Mouse (Mus musculus) MEL (cell line): ENCODE measurements around the gene Mpp2. TPM values are rescaled to one million over a fixed set of nuclear protein-coding genes. Genes with fewer than 3 reads are reported as not detected.
A peak's percentile ranks its signal among the peaks of the same experiment; 100 is the strongest.

Experiments used
- DNase-seq: peaks from one replicate; pipeline ENCODE4 v3.0.0; 2011; ENCODE audit warnings: low read depth, low spot score
- H3K27ac ChIP-seq: 2 replicates; pipeline ENCODE4 v1.5.1; 2012; ENCODE audit warnings: low read depth, mild to moderate bottlenecking, control low read depth, low read length, moderate library complexity; ENCODE audit not compliant: control insufficient read depth
- H3K27me3 ChIP-seq, 2 experiments: fragments of 150-350 bp in 1 of 2; sonication (generic) in 1 of 2; 2 replicates each; pipeline ENCODE4 v1.6.1; 2012; ENCODE audit warnings: low read length in 2 of 2, mild to moderate bottlenecking in 2 of 2, improper control_type of control experiment in 1 of 2, moderate library complexity in 1 of 2; ENCODE audit not compliant: insufficient read depth in 2 of 2, control insufficient read depth in 1 of 2
- H3K36me3 ChIP-seq, 2 experiments: 2 replicates each; pipeline ENCODE4 v1.6.1; 2012 to 2014; ENCODE audit warnings: low read length in 2 of 2, improper control_type of control experiment in 1 of 2, inconsistent platforms in 1 of 2, mild to moderate bottlenecking in 1 of 2; ENCODE audit not compliant: insufficient read depth in 2 of 2, control insufficient read depth in 1 of 2
- H3K4me1 ChIP-seq, 2 experiments: fragments of 150-350 bp in 1 of 2; sonication (generic) in 1 of 2; 2 replicates each; pipeline ENCODE4 v1.6.1; 2012; ENCODE audit warnings: low read length in 2 of 2, improper control_type of control experiment in 1 of 2, mild to moderate bottlenecking in 1 of 2; ENCODE audit not compliant: insufficient read depth in 2 of 2, control insufficient read depth in 1 of 2
- H3K4me3 ChIP-seq, 2 experiments: fragments of 150-350 bp in 1 of 2; sonication (generic) in 1 of 2; 2 replicates each; pipeline ENCODE4 v1.5.1; 2012; ENCODE audit warnings: low read depth in 2 of 2, low read length in 2 of 2, mild to moderate bottlenecking in 2 of 2, moderate library complexity in 2 of 2, control low read depth in 1 of 2, improper control_type of control experiment in 1 of 2; ENCODE audit not compliant: control insufficient read depth in 1 of 2, insufficient read depth in 1 of 2
- H3K79me2 ChIP-seq: 2 replicates; pipeline ENCODE4 v1.6.1; 2012; ENCODE audit warnings: mild to moderate bottlenecking, low read length, moderate library complexity; ENCODE audit not compliant: control insufficient read depth, poor library complexity, insufficient read depth
- H3K9ac ChIP-seq: 2 replicates; pipeline ENCODE4 v1.6.1; 2012; ENCODE audit warnings: low read depth, mild to moderate bottlenecking, control low read depth, low read length, moderate library complexity; ENCODE audit not compliant: control insufficient read depth, poor library complexity, severe bottlenecking
- H3K9me3 ChIP-seq: fragments of 150-350 bp; sonication (generic); replicated peaks from 2 replicates; pipeline ENCODE4 v1.6.1; 2012; ENCODE audit warnings: mild to moderate bottlenecking, low read length, improper control_type of control experiment, moderate library complexity; ENCODE audit not compliant: insufficient read depth
- BHLHE40 ChIP-seq: IDR thresholded peaks from 2 replicates; pipeline ENCODE4 v1.6.1; 2012; ENCODE audit warnings: low read depth, mild to moderate bottlenecking, inconsistent platforms, low read length, improper control_type of control experiment, borderline replicate concordance
- CHD1 ChIP-seq: IDR thresholded peaks from 2 replicates; pipeline ENCODE4 v1.6.1; 2012; ENCODE audit warnings: low read depth, mild to moderate bottlenecking, inconsistent platforms, low read length, improper control_type of control experiment
- CHD2 ChIP-seq: IDR thresholded peaks from 2 replicates; pipeline ENCODE4 v1.6.1; 2011; ENCODE audit warnings: low read length, improper control_type of control experiment
- CTCF ChIP-seq, 3 experiments: IDR thresholded peaks in 2 of 3; conservative IDR thresholded peaks in 1 of 3; 2 replicates each; pipeline ENCODE4 v1.5.1; 2011 to 2012; ENCODE audit warnings: low read length in 3 of 3, low read depth in 2 of 3, mild to moderate bottlenecking in 2 of 3, improper control_type of control experiment in 1 of 3, inconsistent platforms in 1 of 3, mixed read lengths in 1 of 3, moderate library complexity in 1 of 3; ENCODE audit not compliant: control insufficient read depth in 1 of 3, insufficient read depth in 1 of 3, poor library complexity in 1 of 3, severe bottlenecking in 1 of 3
- ELF1 ChIP-seq: IDR thresholded peaks from 2 replicates; pipeline ENCODE4 v1.6.1; 2014; ENCODE audit warnings: low read depth, mild to moderate bottlenecking, inconsistent platforms, low read length, improper control_type of control experiment, moderate library complexity
- EP300 ChIP-seq, 2 experiments: IDR thresholded peaks; 2 replicates each; pipeline ENCODE4 v1.6.1; 2011; ENCODE audit warnings: improper control_type of control experiment in 2 of 2, low read length in 2 of 2, low read depth in 1 of 2, mild to moderate bottlenecking in 1 of 2
- GATA1 ChIP-seq: IDR thresholded peaks from 2 replicates; pipeline ENCODE4 v1.6.1; 2011; ENCODE audit warnings: low read depth, low read length, improper control_type of control experiment
- HCFC1 ChIP-seq: IDR thresholded peaks from 2 replicates; pipeline ENCODE4 v1.6.1; 2012; ENCODE audit warnings: low read depth, mild to moderate bottlenecking, inconsistent platforms, low read length, improper control_type of control experiment, moderate library complexity
- JUND ChIP-seq: IDR thresholded peaks from 2 replicates; pipeline ENCODE4 v1.6.1; 2011; ENCODE audit warnings: low read depth, mild to moderate bottlenecking, improper control_type of control experiment, low read length
- KAT2A ChIP-seq: conservative IDR thresholded peaks from 2 replicates; pipeline ENCODE4 v1.6.1; 2012; ENCODE audit warnings: low read depth, low read length, improper control_type of control experiment, inconsistent platforms
- MXI1 ChIP-seq: IDR thresholded peaks from 2 replicates; pipeline ENCODE4 v1.6.1; 2011; ENCODE audit warnings: mild to moderate bottlenecking, low read depth, low read length, improper control_type of control experiment
- MYB ChIP-seq: IDR thresholded peaks from 2 replicates; pipeline ENCODE4 v1.6.1; 2011; ENCODE audit warnings: mild to moderate bottlenecking, low read depth, low read length, improper control_type of control experiment
- NELFE ChIP-seq: IDR thresholded peaks from 2 replicates; pipeline ENCODE4 v1.6.1; 2011; ENCODE audit warnings: low read depth, low read length, improper control_type of control experiment
- NRF1 ChIP-seq: IDR thresholded peaks from 2 replicates; pipeline ENCODE4 v1.6.1; 2014; ENCODE audit warnings: low read depth, mild to moderate bottlenecking, inconsistent platforms, low read length, improper control_type of control experiment, moderate library complexity; ENCODE audit not compliant: poor library complexity, insufficient read depth, severe bottlenecking
- POLR2A ChIP-seq, 2 experiments: IDR thresholded peaks; 2 replicates each; pipeline ENCODE4 v1.6.1; 2011 to 2012; ENCODE audit warnings: low read length in 2 of 2, mild to moderate bottlenecking in 2 of 2, control low read depth in 1 of 2, improper control_type of control experiment in 1 of 2, low read depth in 1 of 2, moderate library complexity in 1 of 2; ENCODE audit not compliant: control insufficient read depth in 1 of 2, insufficient read depth in 1 of 2, poor library complexity in 1 of 2
- POLR2AphosphoS5 ChIP-seq: IDR thresholded peaks from 2 replicates; pipeline ENCODE4 v1.6.1; 2012; ENCODE audit warnings: low read depth, borderline replicate concordance, mild to moderate bottlenecking, inconsistent platforms, low read length, moderate library complexity, mixed read lengths
- RAD21 ChIP-seq: IDR thresholded peaks from 2 replicates; pipeline ENCODE4 v1.6.1; 2011; ENCODE audit warnings: mild to moderate bottlenecking, low read depth, low read length, improper control_type of control experiment
- SMC3 ChIP-seq: IDR thresholded peaks from 2 replicates; pipeline ENCODE4 v1.6.1; 2011; ENCODE audit warnings: low read depth, low read length, improper control_type of control experiment
- TAL1 ChIP-seq: IDR thresholded peaks from 2 replicates; pipeline ENCODE4 v1.6.1; 2012; ENCODE audit warnings: mild to moderate bottlenecking, inconsistent platforms, low read length, moderate library complexity, mixed read lengths
- TBP ChIP-seq: IDR thresholded peaks from 2 replicates; pipeline ENCODE4 v1.8.0; 2011; ENCODE audit warnings: low read depth, low read length, improper control_type of control experiment
- TCF12 ChIP-seq: IDR thresholded peaks from 2 replicates; pipeline ENCODE4 v1.6.1; 2014; ENCODE audit warnings: low read depth, mild to moderate bottlenecking, inconsistent platforms, low read length, improper control_type of control experiment, moderate library complexity
- UBTF ChIP-seq: IDR thresholded peaks from 2 replicates; pipeline ENCODE4 v1.6.1; 2012; ENCODE audit warnings: low read depth, mild to moderate bottlenecking, inconsistent platforms, low read length, improper control_type of control experiment, moderate library complexity, borderline replicate concordance; ENCODE audit not compliant: insufficient read depth
- USF1 ChIP-seq: IDR thresholded peaks from 2 replicates; pipeline ENCODE4 v1.6.1; 2014; ENCODE audit warnings: low read depth, mild to moderate bottlenecking, inconsistent platforms, low read length, improper control_type of control experiment, moderate library complexity
- USF2 ChIP-seq, 2 experiments: IDR thresholded peaks; 2 replicates each; pipeline ENCODE4 v1.6.1; 2011 to 2012; ENCODE audit warnings: improper control_type of control experiment in 2 of 2, low read length in 2 of 2, borderline replicate concordance in 1 of 2, inconsistent platforms in 1 of 2, low read depth in 1 of 2, mild to moderate bottlenecking in 1 of 2; ENCODE audit not compliant: insufficient read depth in 1 of 2
- polyA plus RNA-seq, 2 experiments: library from polyadenylated mRNA; stranded (reverse) in 1 of 2; unstranded in 1 of 2; fragments of >175 nt in 1 of 2; fragments of >200 nt in 1 of 2; gene quantifications; 2 replicates each; pipeline versions ENCODE4 v1.2.1 to v1.2.4; 2012; ENCODE audit warnings: low replicate concordance in 2 of 2, low read depth in 1 of 2; ENCODE audit not compliant: insufficient read length in 2 of 2, insufficient read depth in 1 of 2, missing spikeins in 1 of 2
- total RNA-seq: library from RNA; depleted of rRNA; stranded (reverse); fragments of 300-350 nt; gene quantifications from 2 replicates; pipeline ENCODE4 v1.2.3, GENCODE M21; 2012

Mpp2 gene
- total and polyA plus RNA-seq, 3 experiments, result 2.9 to 16.3 TPM; not detected in 1

GRCm38 (mm10) chr11:102111576-102111975, 23.3 kb upstream of the Mpp2 start:
- TF ChIP-seq USF2 (IDR thresholded peaks at IDR 0.05; ENCODE audit: borderline replicate concordance in 1 of 2, insufficient read depth in 1 of 2, low read depth in 1 of 2, low read length in 2 of 2) (no peak), SMC3 (no peak), UBTF (no peak), POLR2A (IDR thresholded peaks at IDR 0.05; ENCODE audit: control insufficient read depth in 1 of 2, insufficient read depth in 1 of 2, low read depth in 1 of 2, low read length in 2 of 2, poor library complexity in 1 of 2) (no peak), EP300 (IDR thresholded peaks at IDR 0.05; ENCODE audit: low read depth in 1 of 2, low read length in 2 of 2) (0 out of 4 replicates have a peak, but pooled peaks of 1 of the 2 experiments have one; percentile 17)
- no peak for DNase-seq

GRCm38 (mm10) chr11:102107732-102108131, 19.4 kb upstream of the Mpp2 start, which contains the start of gene Pyy:
Gene Pyy (minus strand): TSS chr11:102107832.
- DNase-seq, result no peak
- peaks cover 0 to 3% of the 10 kb centered on the region in 2 experiments; a peak in 1 of 4 replicates for H3K36me3 ChIP-seq
- no peaks in the 10 kb centered on the region for H3K9me3 ChIP-seq
- H3K79me2 ChIP-seq, result no peaks in the 10 kb centered on the region
- H3K27ac ChIP-seq, result no peak within 1 kb of the TSS
- TF ChIP-seq GATA1 (no peak), TBP (no peak), NRF1 (no peak), MYB (no peak), TCF12 (no peak), RAD21 (no peak)
- no peak within 1 kb of the TSS for H3K9ac ChIP-seq
- peaks cover 2 to 3% of the 10 kb centered on the region in 2 experiments; a peak in 3 of 4 replicates for H3K27me3 ChIP-seq
- no peak within 1 kb of the TSS for H3K4me3 ChIP-seq
- H3K4me1 ChIP-seq, result peaks cover 2 to 10% of the 10 kb centered on the region in 2 experiments

More at GRCm38 (mm10) chr11:102111576-102111975, 23.3 kb upstream of the Mpp2 start:
- Histone ChIP-seq H3K36me3 (no peaks in the 10 kb centered on the region), H3K79me2 (no peaks in the 10 kb centered on the region), H3K9ac (no peak overlapping the region), H3K27ac (no peak overlapping the region), H3K4me3 (no peak overlapping the region), H3K4me1 (peaks cover 0 to 5% of the 10 kb centered on the region in 2 experiments; a peak in 1 of 4 replicates), H3K27me3 (peaks cover 0 to 4% of the 10 kb centered on the region in 2 experiments; a peak in 3 of 4 replicates), H3K9me3 (no peaks in the 10 kb centered on the region)

GRCm38 (mm10) chr11:102106911-102107310, 18.6 kb upstream of the Mpp2 start:
- H3K9me3 ChIP-seq, result no peaks in the 10 kb centered on the region
- no peak for TF ChIP-seq ELF1
- TF ChIP-seq POLR2A (IDR thresholded peaks at IDR 0.05; ENCODE audit: control insufficient read depth in 1 of 2, insufficient read depth in 1 of 2, low read depth in 1 of 2, low read length in 2 of 2, poor library complexity in 1 of 2), result no peak
- no peak for TF ChIP-seq CTCF (IDR thresholded peaks at IDR 0.05 in 2 of 3, conservative IDR thresholded peaks at IDR 0.05 in 1 of 3; ENCODE audit: control insufficient read depth in 1 of 3, insufficient read depth in 1 of 3, low read depth in 2 of 3, low read length in 3 of 3, poor library complexity in 1 of 3, severe bottlenecking in 1 of 3)
- no peak for TF ChIP-seq TAL1
- TF ChIP-seq CHD2, result no peak
- no peak for TF ChIP-seq NELFE
- no peak for TF ChIP-seq TBP
- TF ChIP-seq USF1, result no peak
- TF ChIP-seq JUND, result no peak
- no peak for TF ChIP-seq CHD1
- TF ChIP-seq TCF12, result no peak
- TF ChIP-seq GATA1, result no peak
- no peak for TF ChIP-seq KAT2A
- no peak for TF ChIP-seq POLR2AphosphoS5
- no peak for TF ChIP-seq MXI1
- TF ChIP-seq HCFC1, result no peak
- no peak for TF ChIP-seq BHLHE40
- H3K27ac ChIP-seq, result no peak overlapping the region

More at GRCm38 (mm10) chr11:102106911-102107310, 18.6 kb upstream of the Mpp2 start:
- Histone ChIP-seq H3K4me3 (no peak overlapping the region), H3K79me2 (no peaks in the 10 kb centered on the region), H3K36me3 (peaks cover 0 to 4% of the 10 kb centered on the region in 2 experiments; a peak in 1 of 4 replicates), H3K9ac (no peak overlapping the region), H3K4me1 (peaks cover 5 to 13% of the 10 kb centered on the region in 2 experiments), H3K27me3 (peaks cover 2 to 3% of the 10 kb centered on the region in 2 experiments; a peak in 3 of 4 replicates)
- DNase-seq, result no peak
